ENCODE assay signal across 19 mouse cellular contexts in genomic region chr16:18773936-18774335, GRCm38 (mm10). TPM values are rescaled to one million over a fixed set of nuclear protein-coding genes. Genes with fewer than 3 reads are reported as not detected.
A peak's percentile ranks its signal among the peaks of the same experiment; 100 is the strongest.
DNase-seq lines count a peak whose midpoint lies in the region; ATAC-seq and TF ChIP-seq lines count a peak whose summit lies in the region.
"Had no signal": no experiment of that assay in that cellular context is flagged by ENCODE, and none has a peak within 500 bp of the region (broad histone marks: within the 10 kb centered on the region; RNA-seq: fewer than 3 reads in every experiment).

No protein-coding gene starts in this region.

- H3K4me2 ChIP-seq in heart, embryonic 15.5 days = no peak overlapping the region
- no peak overlapping the region for H3K4me2 ChIP-seq in heart, embryonic 11.5 days
- H3K4me2 ChIP-seq in midbrain, embryonic 11.5 days = no peak overlapping the region
- no peak overlapping the region for H3K4me2 ChIP-seq in midbrain, postnatal 0 days (ENCODE audit: low read depth, low read length, poor library complexity, severe bottlenecking)
- H3K4me2 ChIP-seq: heart, embryonic 13.5 days; liver, embryonic 13.5 days; neural tube, embryonic 12.5 days had no signal

- no peak overlapping the region for H3K9ac ChIP-seq in heart, embryonic 15.5 days
- no peak overlapping the region for H3K9ac ChIP-seq in heart, embryonic 11.5 days (ENCODE audit: low read depth, low read length)
- H3K9ac ChIP-seq in midbrain, embryonic 11.5 days (ENCODE audit: low read length) = no peak overlapping the region
- no peak overlapping the region for H3K9ac ChIP-seq in midbrain, postnatal 0 days (replicated peaks; ENCODE audit: low read length, poor library complexity, severe bottlenecking)
- H3K9ac ChIP-seq: heart, embryonic 13.5 days; liver, embryonic 13.5 days; neural tube, embryonic 12.5 days had no signal

- H3K27ac ChIP-seq in heart, embryonic 15.5 days = peak overlapping the region; percentile 31; the same call in 1 of the 2 replicates
- H3K27ac ChIP-seq in heart, embryonic 11.5 days (ENCODE audit: low read depth, low read length) = no peak overlapping the region
- H3K27ac ChIP-seq in midbrain, embryonic 11.5 days (ENCODE audit: low read depth, low read length) = no peak overlapping the region
- no peak overlapping the region for H3K27ac ChIP-seq in midbrain, postnatal 0 days (ENCODE audit: low read depth, low read length)
- H3K27ac ChIP-seq: heart, embryonic 13.5 days; liver, embryonic 13.5 days; neural tube, embryonic 12.5 days had no signal

- TF ChIP-seq CTCF in midbrain, postnatal 0 days (IDR thresholded peaks at IDR 0.05) = no peak

- no peaks in the 10 kb centered on the region for H3K36me3 ChIP-seq in heart, embryonic 15.5 days
- H3K36me3 ChIP-seq in heart, embryonic 11.5 days (ENCODE audit: control insufficient read depth, insufficient read depth, low read length) = no peaks in the 10 kb centered on the region
- H3K36me3 ChIP-seq in midbrain, embryonic 11.5 days (ENCODE audit: control insufficient read depth, insufficient read depth, low read length) = no peaks in the 10 kb centered on the region
- H3K36me3 ChIP-seq in midbrain, postnatal 0 days (ENCODE audit: insufficient read depth, low read length) = no peaks in the 10 kb centered on the region
- H3K36me3 ChIP-seq: heart, embryonic 13.5 days; liver, embryonic 13.5 days; neural tube, embryonic 12.5 days had no signal

- peak; percentile 22 for DNase-seq in kidney, postnatal 14 days
- DNase-seq in kidney, adult 9 months = no peak
- DNase-seq in midbrain, embryonic 11.5 days (ENCODE audit: low spot score, missing footprints) = no peak
- no peak for DNase-seq in midbrain, postnatal 0 days (ENCODE audit: low spot score)
- peak; percentile 45 for DNase-seq in retina, embryonic 14.5 days (ENCODE audit: low spot score)
- DNase-seq in layer of hippocampus, adult 9-11 months = no peak
- DNase-seq: cerebellum, adult 11-12 months; gastrocnemius, postnatal 25 days; liver, embryonic 13.5 days; thymus, postnatal 25 days had no signal

- H3K4me3 ChIP-seq in heart, embryonic 15.5 days = no peak overlapping the region
- H3K4me3 ChIP-seq in heart, embryonic 11.5 days (ENCODE audit: low read depth, low read length) = no peak overlapping the region
- no peak overlapping the region for H3K4me3 ChIP-seq in midbrain, embryonic 11.5 days (ENCODE audit: low read depth, low read length)
- no peak overlapping the region for H3K4me3 ChIP-seq in midbrain, postnatal 0 days (ENCODE audit: low read depth, low read length)
- H3K4me3 ChIP-seq: erythroblast, embryonic 14.5 days; heart, embryonic 13.5 days; liver, embryonic 13.5 days; neural tube, embryonic 12.5 days had no signal

- no peaks in the 10 kb centered on the region for H3K9me3 ChIP-seq in heart, embryonic 15.5 days (replicated peaks)
- H3K9me3 ChIP-seq in heart, embryonic 11.5 days (replicated peaks; ENCODE audit: control insufficient read depth, low read length) = no peaks in the 10 kb centered on the region
- H3K9me3 ChIP-seq in midbrain, embryonic 11.5 days (ENCODE audit: control insufficient read depth, low read length) = no peaks in the 10 kb centered on the region
- H3K9me3 ChIP-seq in midbrain, postnatal 0 days (ENCODE audit: low read length) = no peaks in the 10 kb centered on the region
- H3K9me3 ChIP-seq: liver, embryonic 13.5 days; neural tube, embryonic 12.5 days had no signal

- peaks cover 18% of the 10 kb centered on the region for H3K4me1 ChIP-seq in heart, embryonic 15.5 days (replicated peaks)
- peaks cover 16% of the 10 kb centered on the region for H3K4me1 ChIP-seq in heart, embryonic 11.5 days (ENCODE audit: control insufficient read depth, insufficient read depth, low read length)
- peaks cover 10% of the 10 kb centered on the region for H3K4me1 ChIP-seq in midbrain, embryonic 11.5 days (ENCODE audit: control insufficient read depth, insufficient read depth, low read length)
- H3K4me1 ChIP-seq in midbrain, postnatal 0 days (ENCODE audit: insufficient read depth, low read length) = peaks cover 4% of the 10 kb centered on the region; the same call in 1 of the 2 replicates
- H3K4me1 ChIP-seq: liver, embryonic 13.5 days had no signal

- H3K27me3 ChIP-seq in heart, embryonic 15.5 days = peaks cover 43% of the 10 kb centered on the region
- H3K27me3 ChIP-seq in heart, embryonic 11.5 days (ENCODE audit: control insufficient read depth, insufficient read depth, low read length) = peaks cover 40% of the 10 kb centered on the region
- H3K27me3 ChIP-seq in midbrain, embryonic 11.5 days (ENCODE audit: control insufficient read depth, insufficient read depth, low read length) = peaks cover 32% of the 10 kb centered on the region
- peaks cover 37% of the 10 kb centered on the region for H3K27me3 ChIP-seq in midbrain, postnatal 0 days (ENCODE audit: insufficient read depth, low read length)

- no peak for ATAC-seq in heart, embryonic 15.5 days (replicated peaks; ENCODE audit: insufficient number of reproducible peaks, insufficient read depth, low FRiP score, low read depth)
- ATAC-seq in heart, embryonic 11.5 days (replicated peaks; ENCODE audit: insufficient number of reproducible peaks, low FRiP score, low TSS enrichment) = no peak
- peak; percentile 38; the same call in 1 of the 2 replicates for ATAC-seq in midbrain, embryonic 11.5 days (ENCODE audit: low FRiP score)
- no peak for ATAC-seq in midbrain, postnatal 0 days (ENCODE audit: low FRiP score)
- ATAC-seq: inflammation-experienced regulatory T-cells, adult 6 months had no signal

- 25% methylated on average over 2 of the region's 2 CpGs for WGBS in heart, embryonic 15.5 days
- WGBS in heart, embryonic 11.5 days (ENCODE audit: insufficient replicate concordance) = 13% methylated on average over 2 of the region's 2 CpGs
- WGBS in midbrain, embryonic 11.5 days = 18% methylated on average over 2 of the region's 2 CpGs
- WGBS in midbrain, postnatal 0 days = 13% methylated on average over 2 of the region's 2 CpGs

RNA-seq across cellular contexts. Expression of gene Cldn5, which starts 2.7 kb away (rescaled TPM):
- 25.6 and 32.8 TPM in 2 replicates for polyA plus RNA-seq in heart, embryonic 15.5 days (2015; fragmentation: Nextera tagmentation; extraction: Ambion mirVana)
- polyA plus RNA-seq in heart, embryonic 11.5 days (2014; fragmentation: Nextera tagmentation; extraction: Ambion mirVana) = 4.4 and 6.6 TPM in 2 replicates
- 28.5 and 30.3 TPM in 2 replicates for polyA plus RNA-seq in midbrain, embryonic 11.5 days (2014; fragmentation: Nextera tagmentation; extraction: Ambion mirVana)
- 139 and 181 TPM in 2 replicates for total RNA-seq in midbrain, postnatal 0 days (2014; rRNA removed)
- polyA plus RNA-seq in midbrain, postnatal 0 days (2015; fragmentation: Nextera tagmentation; extraction: Ambion mirVana) = 115 and 137 TPM in 2 replicates
- total RNA-seq: common myeloid progenitor, adult 5-6 weeks; megakaryocyte-erythroid progenitor cell, adult 5-6 weeks; MEL had no signal
- polyA plus RNA-seq: inflammation-experienced regulatory T-cells, adult 6 months had no signal

RNA-seq across cellular contexts. Expression of gene Ufd1, which starts 37.6 kb away (rescaled TPM):
- polyA plus RNA-seq in heart, embryonic 15.5 days (2015; fragmentation: Nextera tagmentation; extraction: Ambion mirVana) = 62.2 and 69.6 TPM in 2 replicates
- polyA plus RNA-seq in heart, embryonic 11.5 days (2014; fragmentation: Nextera tagmentation; extraction: Ambion mirVana) = 63.6 and 70.5 TPM in 2 replicates
- polyA plus RNA-seq in midbrain, embryonic 11.5 days (2014; fragmentation: Nextera tagmentation; extraction: Ambion mirVana) = 72.2 and 87.9 TPM in 2 replicates
- total RNA-seq in midbrain, postnatal 0 days (2014; rRNA removed) = 58.1 and 60.9 TPM in 2 replicates
- 115 and 116 TPM in 2 replicates for polyA plus RNA-seq in midbrain, postnatal 0 days (2015; fragmentation: Nextera tagmentation; extraction: Ambion mirVana)

RNA-seq across cellular contexts. Expression of gene Cdc45, which starts 37.9 kb away (rescaled TPM):
- polyA plus RNA-seq in heart, embryonic 15.5 days (2015; fragmentation: Nextera tagmentation; extraction: Ambion mirVana) = 27.9 and 37.6 TPM in 2 replicates
- 39.7 and 41.5 TPM in 2 replicates for polyA plus RNA-seq in heart, embryonic 11.5 days (2014; fragmentation: Nextera tagmentation; extraction: Ambion mirVana)
- polyA plus RNA-seq in midbrain, embryonic 11.5 days (2014; fragmentation: Nextera tagmentation; extraction: Ambion mirVana) = 58.1 and 61.7 TPM in 2 replicates
- 3.3 and 4.8 TPM in 2 replicates for total RNA-seq in midbrain, postnatal 0 days (2014; rRNA removed)
- 2.8 and 3.0 TPM in 2 replicates for polyA plus RNA-seq in midbrain, postnatal 0 days (2015; fragmentation: Nextera tagmentation; extraction: Ambion mirVana)

Comparison
In these comparisons a context has a peak if more than half of its experiments do, and no peak if none do; other contexts are left out.
1. DNase-seq: peak in kidney, postnatal 14 days (single experiment) and retina, embryonic 14.5 days (single experiment); none in kidney, adult 9 months (single experiment), midbrain, embryonic 11.5 days (single experiment), midbrain, postnatal 0 days (single experiment) and layer of hippocampus, adult 9-11 months (single experiment).